Mouse (Mus musculus) kidney, embryonic 14.5 days (tissue): ENCODE data around the gene Stt3b. TPM values are rescaled to one million over a fixed set of nuclear protein-coding genes. Genes with fewer than 3 reads are reported as not detected.
A peak's percentile ranks its signal among the peaks of the same experiment; 100 is the strongest.

ENCODE experiments used
- ATAC-seq: fragments of 200-750 bp; cut with Nextera tagmentation; 2 replicates; pipeline ENCODE4 v1.8.0; 2017; ENCODE audit warnings: moderate number of reproducible peaks, mild to moderate bottlenecking, moderate TSS enrichment, moderate library complexity; ENCODE audit not compliant: low FRiP score, low TSS enrichment
- H3K27ac ChIP-seq: fragments of 300-500 bp; sonication (generic); 2 replicates; pipeline ENCODE4 v1.5.1; 2014; ENCODE audit warnings: low read depth, mild to moderate bottlenecking, low read length, moderate library complexity, mixed read lengths
- H3K27me3 ChIP-seq: fragments of 300-500 bp; sonication (generic); 2 replicates; pipeline ENCODE4 v1.6.1; 2014; ENCODE audit warnings: mild to moderate bottlenecking, low read length; ENCODE audit not compliant: control insufficient read depth, insufficient read depth
- H3K36me3 ChIP-seq: fragments of 300-500 bp; sonication (generic); 2 replicates; pipeline ENCODE4 v1.6.1; 2014; ENCODE audit warnings: low read length, mixed read lengths; ENCODE audit not compliant: control insufficient read depth, insufficient read depth
- H3K4me1 ChIP-seq: fragments of 300-500 bp; sonication (generic); 2 replicates; pipeline ENCODE4 v1.6.1; 2014; ENCODE audit warnings: low read length, mixed read lengths; ENCODE audit not compliant: control insufficient read depth, insufficient read depth
- H3K4me2 ChIP-seq: fragments of 300-500 bp; sonication (generic); replicated peaks from 2 replicates; pipeline ENCODE4 v1.6.1; 2014; ENCODE audit warnings: low read depth, mild to moderate bottlenecking, low read length
- H3K4me3 ChIP-seq: fragments of 300-500 bp; sonication (generic); 2 replicates; pipeline ENCODE4 v1.5.1; 2014; ENCODE audit warnings: mild to moderate bottlenecking, low read length
- H3K9ac ChIP-seq: fragments of 300-500 bp; sonication (generic); 2 replicates; pipeline ENCODE4 v1.6.1; 2014; ENCODE audit warnings: low read depth, mild to moderate bottlenecking, low read length, moderate library complexity
- H3K9me3 ChIP-seq: fragments of 300-500 bp; sonication (generic); 2 replicates; pipeline ENCODE4 v1.6.1; 2016; ENCODE audit warnings: low read length; ENCODE audit not compliant: control insufficient read depth
- WGBS: fragments of 180-500 bp; shearing (Covaris S2); extraction: QIAGEN DNeasy Blood & Tissue Kit; methylation state at CpG from one replicate; pipeline ENCODE4 v1.1.7; 2014; 5-methylcytosine and 5-hydroxymethylcytosine counted together
- polyA plus RNA-seq: library from polyadenylated mRNA; unstranded; fragments of >200 nt; fragmentation: Nextera tagmentation; extraction: Ambion mirVana; gene quantifications from 2 replicates; pipeline ENCODE4 v1.2.1, GENCODE M21; 2014

Stt3b gene
- polyA plus RNA-seq, 1 experiment from 2014 or later = 124 TPM

DNA sequence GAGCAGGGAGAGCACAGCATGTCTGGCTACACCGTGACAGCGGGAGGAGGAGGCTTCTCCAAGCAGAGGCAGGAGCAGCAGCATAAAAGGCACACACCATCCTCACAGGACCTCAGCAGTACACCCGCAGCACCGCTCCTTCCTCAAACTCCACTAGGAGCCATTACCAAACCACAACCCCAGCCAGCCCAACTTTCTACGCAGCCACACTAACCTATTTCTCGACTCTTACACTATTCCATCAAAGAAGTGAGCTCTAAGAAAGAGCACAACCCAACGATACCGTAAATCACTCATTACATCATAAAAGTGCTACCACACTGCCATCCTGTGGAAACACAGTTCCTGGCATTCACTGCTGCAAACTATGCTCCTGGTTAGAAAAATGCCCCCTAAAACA lies 48.8 kb downstream of the Stt3b start:
- H3K27ac ChIP-seq = no peak overlapping the region
- peaks cover 3% of the 10 kb centered on the region; the same call in 1 of the 2 replicates for H3K4me1 ChIP-seq
- no peaks in the 10 kb centered on the region for H3K27me3 ChIP-seq
- 79% methylated on average over 8 of the region's 8 CpGs for WGBS
- peaks cover 31% of the 10 kb centered on the region for H3K36me3 ChIP-seq
- no peak overlapping the region for H3K4me2 ChIP-seq
- H3K4me3 ChIP-seq = no peak overlapping the region
- no peak overlapping the region for H3K9ac ChIP-seq
- H3K9me3 ChIP-seq = no peaks in the 10 kb centered on the region
- no peak for ATAC-seq

DNA sequence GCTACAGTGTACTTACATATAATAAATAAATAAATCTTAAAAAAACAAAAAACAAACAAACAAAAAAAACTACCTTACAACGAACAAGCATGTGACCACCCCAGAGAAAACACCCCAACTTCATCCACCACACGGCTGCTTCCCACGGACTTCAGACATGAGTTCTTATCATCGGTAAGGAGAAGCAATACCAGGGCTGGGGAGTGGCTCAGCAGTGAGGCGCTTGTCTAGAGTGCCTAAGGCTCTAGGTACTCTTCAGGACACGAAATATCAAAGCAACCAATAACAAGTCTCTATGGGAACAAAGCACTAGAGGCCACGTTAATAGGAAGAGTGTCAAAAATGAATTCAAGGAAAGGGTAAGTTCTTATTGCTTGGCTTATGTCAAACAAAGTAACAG lies 49.8 kb downstream of the Stt3b start:
- Histone ChIP-seq H3K36me3 (peaks cover 32% of the 10 kb centered on the region), H3K4me1 (peaks cover 3% of the 10 kb centered on the region; the same call in 1 of the 2 replicates), H3K9ac (no peak overlapping the region), H3K27me3 (no peaks in the 10 kb centered on the region), H3K9me3 (no peaks in the 10 kb centered on the region), H3K27ac (no peak overlapping the region), H3K4me3 (no peak overlapping the region), H3K4me2 (no peak overlapping the region)
- ATAC-seq = no peak
- 93% methylated on average over 7 of the region's 7 CpGs for WGBS

DNA sequence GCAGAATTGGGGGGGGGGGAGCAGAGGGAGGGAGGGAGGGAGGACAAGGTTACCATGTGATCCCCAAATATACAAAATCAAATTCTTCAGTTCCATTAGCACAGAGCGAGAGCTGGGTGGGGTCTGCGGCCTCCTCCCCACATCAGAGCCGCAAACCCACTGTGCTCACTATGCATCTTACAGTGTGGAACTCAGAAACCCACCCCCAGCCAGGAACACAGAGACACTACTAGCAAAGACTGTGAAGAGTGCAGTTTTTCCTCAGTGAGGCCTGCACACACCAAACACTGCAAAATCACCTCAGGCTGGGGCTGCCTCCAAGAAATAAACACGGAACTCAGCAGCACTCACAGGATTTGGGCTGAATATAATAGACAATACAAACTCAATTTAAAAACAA lies 50.4 kb downstream of the Stt3b start:
- H3K36me3 ChIP-seq = peaks cover 32% of the 10 kb centered on the region

DNA sequence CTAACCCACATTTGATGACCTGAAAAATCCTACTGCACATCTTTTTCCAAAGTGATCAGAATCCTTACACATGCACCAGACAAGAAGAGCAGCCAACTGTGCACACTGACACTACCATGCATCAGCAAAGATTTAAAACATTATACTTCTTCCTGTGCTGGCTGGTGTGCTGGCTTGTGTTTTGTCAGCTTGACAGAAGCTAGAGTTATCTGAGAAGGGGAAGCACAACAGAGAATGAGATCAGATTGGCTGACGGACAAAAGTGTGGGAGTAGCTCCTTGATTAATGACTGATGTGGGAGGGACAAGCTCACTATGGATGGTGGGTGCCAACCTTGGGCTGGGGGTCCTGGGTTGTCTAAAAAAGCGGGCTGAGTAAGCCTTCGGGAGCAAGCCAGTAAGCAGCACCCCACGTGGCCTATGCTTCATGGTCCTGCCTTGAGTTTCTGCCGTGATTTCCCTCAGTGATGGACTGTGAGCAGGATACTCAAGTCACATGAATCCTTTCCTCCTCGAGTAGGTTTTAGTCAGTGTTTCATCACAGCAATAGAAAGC lies 52.4 kb downstream of the Stt3b start:
- H3K27me3 ChIP-seq = no peaks in the 10 kb centered on the region
- H3K9ac ChIP-seq = no peak overlapping the region
- peak; percentile 87 for ATAC-seq
- peaks cover 3% of the 10 kb centered on the region; the same call in 1 of the 2 replicates for H3K4me1 ChIP-seq
- H3K4me2 ChIP-seq = no peak overlapping the region
- 33% methylated on average over 6 of the region's 6 CpGs for WGBS
- H3K9me3 ChIP-seq = no peaks in the 10 kb centered on the region
- H3K27ac ChIP-seq = no peak overlapping the region
- H3K36me3 ChIP-seq = peaks cover 42% of the 10 kb centered on the region
- H3K4me3 ChIP-seq = no peak overlapping the region

More for the DNA sequence above, 50.4 kb downstream of the Stt3b start:
- H3K4me3 ChIP-seq = no peak overlapping the region
- no peak overlapping the region for H3K27ac ChIP-seq
- H3K4me1 ChIP-seq = peaks cover 3% of the 10 kb centered on the region; the same call in 1 of the 2 replicates
- ATAC-seq = no peak
- no peak overlapping the region for H3K4me2 ChIP-seq
- H3K9ac ChIP-seq = no peak overlapping the region
- H3K27me3 ChIP-seq = no peaks in the 10 kb centered on the region
- 96% methylated on average over 4 of the region's 4 CpGs for WGBS
- H3K9me3 ChIP-seq = no peaks in the 10 kb centered on the region

DNA sequence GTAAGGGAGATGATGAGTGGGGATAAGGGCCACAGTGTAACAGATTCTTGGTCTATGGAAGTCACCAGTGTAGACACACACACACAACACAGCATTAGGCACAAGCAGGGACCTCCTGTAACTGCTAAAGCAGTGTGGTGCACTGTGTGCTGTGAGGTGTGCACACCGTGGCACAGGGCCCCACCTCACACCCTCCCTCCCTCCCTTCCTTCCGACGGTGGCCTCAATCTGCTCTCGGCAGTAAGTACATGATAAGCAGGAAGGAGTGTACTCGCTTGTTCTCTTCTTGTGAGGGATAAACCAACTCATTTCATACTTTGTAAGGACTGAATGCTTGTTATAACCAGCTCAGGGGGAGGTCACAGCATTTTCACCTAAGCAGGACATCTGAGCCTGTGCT lies 61.1 kb downstream of the Stt3b start:
- no peak overlapping the region for H3K27ac ChIP-seq
- H3K4me2 ChIP-seq = no peak overlapping the region
- peaks cover 79% of the 10 kb centered on the region for H3K36me3 ChIP-seq
- no peak overlapping the region for H3K9ac ChIP-seq
- no peaks in the 10 kb centered on the region for H3K27me3 ChIP-seq
- no peak overlapping the region for H3K4me3 ChIP-seq
- 83% methylated on average over 5 of the region's 5 CpGs for WGBS
- H3K9me3 ChIP-seq = no peaks in the 10 kb centered on the region
- H3K4me1 ChIP-seq = no peaks in the 10 kb centered on the region
- no peak for ATAC-seq

DNA sequence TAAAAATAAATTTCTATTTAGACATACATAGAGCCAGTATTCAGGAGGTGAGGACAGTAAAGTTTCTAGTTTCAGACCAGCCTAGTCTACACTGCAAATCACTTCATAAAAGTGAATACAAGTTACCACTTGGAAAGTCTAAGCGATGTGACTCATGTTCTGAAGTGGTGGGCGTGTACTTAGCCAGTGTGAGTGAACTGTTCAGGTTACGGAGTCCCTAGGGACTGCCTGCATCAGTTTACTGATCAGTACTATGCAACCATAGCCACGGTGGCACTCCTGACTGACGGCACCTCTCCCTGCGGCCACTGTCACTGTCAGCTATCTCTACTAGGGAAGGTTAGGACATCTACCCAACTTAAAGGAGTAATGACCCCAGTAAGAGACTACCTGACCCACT lies 65.1 kb downstream of the Stt3b start:
- H3K36me3 ChIP-seq = peaks cover 89% of the 10 kb centered on the region
- H3K4me1 ChIP-seq = no peaks in the 10 kb centered on the region
- no peaks in the 10 kb centered on the region for H3K27me3 ChIP-seq
- ATAC-seq = no peak
- no peaks in the 10 kb centered on the region for H3K9me3 ChIP-seq
- no peak overlapping the region for H3K4me2 ChIP-seq
- no peak overlapping the region for H3K4me3 ChIP-seq
- H3K9ac ChIP-seq = no peak overlapping the region
- 86% methylated on average over 6 of the region's 6 CpGs for WGBS
- H3K27ac ChIP-seq = no peak overlapping the region

DNA sequence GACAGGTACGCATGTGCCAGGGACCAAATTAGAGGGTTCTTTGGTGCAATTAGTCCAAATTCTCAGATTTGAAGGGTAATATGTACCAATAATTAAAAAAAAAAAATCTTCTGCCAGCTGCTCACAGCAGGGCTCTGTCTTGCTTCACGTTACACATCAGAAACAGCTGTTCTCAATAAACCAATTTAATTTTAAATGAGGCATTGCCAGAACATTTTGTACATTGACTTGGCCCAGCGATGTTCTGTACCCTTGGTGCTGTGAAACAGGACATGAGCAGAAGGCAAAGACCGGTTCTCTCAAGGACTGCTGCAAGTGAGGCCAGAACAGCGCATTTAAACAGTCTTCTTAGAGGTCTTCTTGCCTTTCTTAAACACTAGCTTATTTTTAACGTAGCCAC lies 66.6 kb downstream of the Stt3b start:
- Histone ChIP-seq H3K4me2 (no peak overlapping the region), H3K9me3 (no peaks in the 10 kb centered on the region), H3K36me3 (peaks cover 82% of the 10 kb centered on the region), H3K27ac (no peak overlapping the region), H3K4me1 (no peaks in the 10 kb centered on the region), H3K9ac (no peak overlapping the region), H3K27me3 (no peaks in the 10 kb centered on the region), H3K4me3 (no peak overlapping the region)
- WGBS = 90% methylated on average over 6 of the region's 6 CpGs
- ATAC-seq = no peak

DNA sequence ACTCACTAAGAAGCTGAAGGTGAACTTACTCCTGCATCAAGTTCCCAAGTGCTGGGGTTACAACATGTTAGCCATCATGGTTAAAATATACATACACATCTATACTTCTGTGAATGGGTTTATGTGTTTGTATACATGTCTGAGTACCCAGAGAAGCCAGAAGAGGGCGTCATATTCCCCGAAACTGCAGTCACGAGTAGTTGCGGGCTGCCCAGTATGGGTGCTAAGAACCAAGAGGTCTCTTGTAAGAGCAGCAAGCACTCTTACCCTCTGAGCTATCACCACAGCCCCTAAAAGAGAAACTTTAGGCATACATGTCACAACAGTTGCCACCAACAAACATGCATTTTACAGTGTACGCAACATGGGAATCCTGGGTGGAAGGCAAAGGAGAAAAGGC lies 70.4 kb downstream of the Stt3b start:
- peaks cover 53% of the 10 kb centered on the region for H3K36me3 ChIP-seq

DNA sequence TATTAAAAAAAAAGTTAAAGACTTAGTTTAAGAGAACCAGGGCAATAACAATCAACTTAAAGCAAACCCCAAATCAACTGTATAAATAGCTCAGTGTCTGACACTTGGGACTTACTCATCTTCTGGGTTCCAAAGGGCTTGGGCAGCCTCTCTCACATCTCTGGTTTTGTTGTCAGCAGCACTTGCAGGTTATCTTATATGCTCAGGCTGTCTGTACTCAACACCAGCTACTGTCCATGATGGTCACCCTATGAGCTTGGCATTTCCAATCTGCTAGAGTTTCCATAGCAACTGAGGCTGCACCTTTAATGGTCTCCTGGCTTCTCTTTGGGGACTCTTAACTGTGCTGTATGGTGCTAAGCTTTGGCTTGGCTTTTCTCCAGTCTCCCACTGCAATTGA lies 72.3 kb downstream of the Stt3b start:
- Histone ChIP-seq H3K36me3 (peaks cover 34% of the 10 kb centered on the region), H3K9me3 (no peaks in the 10 kb centered on the region), H3K27ac (no peak overlapping the region), H3K4me1 (no peaks in the 10 kb centered on the region), H3K4me2 (no peak overlapping the region), H3K4me3 (no peak overlapping the region), H3K27me3 (no peaks in the 10 kb centered on the region), H3K9ac (no peak overlapping the region)
- no peak for ATAC-seq

More for the DNA sequence above, 70.4 kb downstream of the Stt3b start:
- Histone ChIP-seq H3K9ac (no peak overlapping the region), H3K4me2 (no peak overlapping the region), H3K9me3 (no peaks in the 10 kb centered on the region), H3K4me3 (no peak overlapping the region), H3K27ac (no peak overlapping the region), H3K4me1 (no peaks in the 10 kb centered on the region), H3K27me3 (no peaks in the 10 kb centered on the region)
- ATAC-seq = no peak
- 97% methylated on average over 5 of the region's 5 CpGs for WGBS
